Mouse (Mus musculus): Measurements from ENCODE around the gene Vti1a. TPM values are rescaled to one million over a fixed set of nuclear protein-coding genes. Genes with fewer than 3 reads are reported as not detected.
A peak's percentile ranks its signal among the peaks of the same experiment; 100 is the strongest.

The Vti1a gene
- total RNA-seq, 1 experiment from 2014 or later: 49.9 TPM

DNA sequence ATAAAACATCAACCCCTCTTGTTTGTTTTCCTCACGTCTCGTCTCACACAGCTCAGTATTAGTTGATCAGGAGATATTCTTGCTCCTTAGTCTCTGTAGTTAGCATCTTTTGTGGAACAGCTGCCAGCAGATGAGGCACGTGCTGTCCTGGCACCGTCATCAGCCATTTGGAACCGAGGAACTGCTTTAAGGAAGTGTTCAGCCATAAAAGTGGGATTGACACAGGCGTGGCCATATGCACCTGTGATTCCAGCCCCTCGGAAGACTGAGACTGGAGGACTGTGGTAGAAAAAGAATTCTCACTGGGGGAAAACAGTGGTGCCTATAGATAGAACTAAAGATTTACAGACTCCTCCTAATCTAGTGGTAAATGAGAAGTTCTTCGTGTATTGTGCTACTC is 127.5 kb downstream of the Vti1a start:
- ATAC-seq (replicated peaks; ENCODE audit: low read depth, poor library complexity, severe bottlenecking): no peak

DNA sequence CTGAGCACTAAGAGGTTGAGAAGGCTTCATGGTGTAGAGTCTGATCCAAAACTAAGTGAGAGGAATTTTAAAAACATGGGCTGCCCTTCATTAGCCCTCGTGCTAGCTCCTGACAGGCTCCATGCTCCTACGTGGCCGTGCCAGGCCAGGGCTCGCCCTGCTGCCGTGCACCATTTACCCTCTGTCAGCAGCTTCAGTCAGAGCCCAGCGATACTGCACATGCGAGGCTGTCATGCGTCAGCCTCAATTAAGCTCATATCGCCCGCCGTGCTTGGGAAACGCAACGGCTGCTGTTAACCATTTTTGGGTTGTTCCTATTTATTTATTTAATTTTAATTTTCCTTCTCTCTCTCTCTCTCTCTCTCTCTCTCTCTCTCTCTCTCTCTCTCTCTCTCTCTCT is 133.0 kb downstream of the Vti1a start:
- no peak for ATAC-seq (replicated peaks; ENCODE audit: low read depth, poor library complexity, severe bottlenecking)

GRCm38 (mm10) chr19:55449506-55449905 is 133.4 kb downstream of the Vti1a start:
- no peak for ATAC-seq (replicated peaks; ENCODE audit: low read depth, poor library complexity, severe bottlenecking)

DNA sequence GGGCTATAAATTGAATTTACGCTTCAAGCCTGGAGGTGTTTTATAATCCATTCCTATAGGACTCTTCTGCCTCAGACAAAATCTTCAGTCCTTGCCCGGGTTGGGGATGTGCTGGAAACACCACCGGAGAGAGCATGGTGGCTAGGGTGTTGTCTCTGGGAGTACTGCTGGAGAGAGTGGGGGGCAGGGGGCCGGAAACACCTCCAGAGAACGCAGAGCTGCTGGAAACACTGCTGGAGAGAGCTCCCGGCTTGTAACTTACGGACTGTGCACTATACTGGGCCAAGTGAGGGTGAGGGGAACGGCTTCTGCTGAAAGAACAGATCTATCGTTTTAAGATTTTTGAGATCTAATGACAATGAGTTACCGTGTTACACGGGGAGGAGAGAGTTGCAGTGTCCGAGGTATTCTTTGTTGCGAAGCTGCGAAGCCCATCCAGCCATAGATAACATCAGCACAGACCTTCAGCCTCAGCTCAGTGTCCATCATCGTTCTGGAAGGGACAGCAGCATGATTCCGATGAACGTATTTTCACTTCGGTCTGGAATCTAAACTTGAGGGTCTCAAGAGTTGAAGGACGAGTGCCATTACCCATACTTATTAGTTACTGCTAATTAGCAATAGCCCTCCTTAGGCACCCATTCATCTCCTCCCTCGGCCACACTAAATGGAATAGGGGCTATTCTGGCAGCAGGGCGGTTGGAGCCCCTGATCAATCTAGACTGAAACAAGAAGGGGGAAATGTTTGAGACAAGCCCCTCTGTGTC is 140.4 kb downstream of the Vti1a start:
- ATAC-seq (replicated peaks; ENCODE audit: low read depth, poor library complexity, severe bottlenecking): no peak

GRCm38 (mm10) chr19:55461963-55462362 is 145.9 kb downstream of the Vti1a start:
- no peak for ATAC-seq (replicated peaks; ENCODE audit: low read depth, poor library complexity, severe bottlenecking)

DNA sequence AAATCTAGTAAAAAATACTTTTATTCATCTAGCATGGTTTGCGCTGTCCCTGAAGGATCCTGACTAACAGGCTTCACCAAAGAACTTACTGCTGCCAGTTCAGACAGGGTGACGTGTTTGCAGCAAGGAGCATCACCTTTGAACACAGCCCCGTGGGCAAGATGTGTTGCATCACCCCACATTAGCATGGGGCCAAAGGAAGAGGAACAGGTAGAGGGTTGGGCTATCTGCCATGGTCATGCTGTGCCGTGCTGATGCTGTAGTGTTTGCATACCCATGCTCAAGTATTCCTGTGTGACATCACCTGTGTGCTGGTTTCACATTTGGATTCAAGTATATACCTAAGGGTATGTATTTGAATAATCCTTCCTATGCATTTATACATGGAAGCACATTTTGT is 147.6 kb downstream of the Vti1a start:
- ATAC-seq (replicated peaks; ENCODE audit: low read depth, poor library complexity, severe bottlenecking): no peak

GRCm38 (mm10) chr19:55469301-55470051 is 153.4 kb downstream of the Vti1a start:
- no peak for ATAC-seq (replicated peaks; ENCODE audit: low read depth, poor library complexity, severe bottlenecking)

- no peak for ATAC-seq (replicated peaks; ENCODE audit: low read depth, poor library complexity, severe bottlenecking)
Measured at GRCm38 (mm10) chr19:55472582-55472981, 156.5 kb downstream of the Vti1a start.

- ATAC-seq (replicated peaks; ENCODE audit: low read depth, poor library complexity, severe bottlenecking): no peak
Measured at GRCm38 (mm10) chr19:55474225-55474624, 158.1 kb downstream of the Vti1a start.

GRCm38 (mm10) chr19:55480526-55480925 is 164.4 kb downstream of the Vti1a start:
- ATAC-seq (replicated peaks; ENCODE audit: low read depth, poor library complexity, severe bottlenecking): no peak

- no peak for ATAC-seq (replicated peaks; ENCODE audit: low read depth, poor library complexity, severe bottlenecking)
Measured at GRCm38 (mm10) chr19:55481308-55481707, 165.2 kb downstream of the Vti1a start.

- no peak for ATAC-seq (replicated peaks; ENCODE audit: low read depth, poor library complexity, severe bottlenecking)
Measured at GRCm38 (mm10) chr19:55483526-55483925, 167.4 kb downstream of the Vti1a start.

DNA sequence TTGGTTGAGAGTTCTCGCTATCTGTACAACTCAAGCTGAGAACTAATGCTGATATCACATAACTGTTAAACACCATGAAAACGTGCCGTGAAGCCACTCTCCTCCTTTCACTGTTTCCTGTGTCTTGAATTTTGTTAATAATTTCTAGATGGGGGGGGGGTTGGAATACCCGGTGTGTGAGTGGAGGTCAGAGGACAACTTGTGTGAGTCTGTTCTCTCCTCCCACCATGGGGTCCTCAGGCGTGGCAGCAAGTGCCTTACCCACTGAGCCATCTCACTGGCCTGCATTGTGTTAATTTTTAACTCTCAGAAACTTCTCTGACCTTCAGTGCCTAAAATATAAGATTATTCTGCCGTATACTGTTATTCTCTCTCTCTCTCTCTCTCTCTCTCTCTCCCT is 168.5 kb downstream of the Vti1a start:
- ATAC-seq (replicated peaks; ENCODE audit: low read depth, poor library complexity, severe bottlenecking): no peak

GRCm38 (mm10) chr19:55486473-55486872 is 170.4 kb downstream of the Vti1a start:
- peak; percentile 63; the same call in 1 of the 2 replicates for ATAC-seq (replicated peaks; ENCODE audit: low read depth, poor library complexity, severe bottlenecking)

- no peak for ATAC-seq (replicated peaks; ENCODE audit: low read depth, poor library complexity, severe bottlenecking)
Measured at GRCm38 (mm10) chr19:55491126-55492076, 175.3 kb downstream of the Vti1a start.

GRCm38 (mm10) chr19:55496333-55496732 is 180.2 kb downstream of the Vti1a start:
- ATAC-seq (replicated peaks; ENCODE audit: low read depth, poor library complexity, severe bottlenecking): no peak

DNA sequence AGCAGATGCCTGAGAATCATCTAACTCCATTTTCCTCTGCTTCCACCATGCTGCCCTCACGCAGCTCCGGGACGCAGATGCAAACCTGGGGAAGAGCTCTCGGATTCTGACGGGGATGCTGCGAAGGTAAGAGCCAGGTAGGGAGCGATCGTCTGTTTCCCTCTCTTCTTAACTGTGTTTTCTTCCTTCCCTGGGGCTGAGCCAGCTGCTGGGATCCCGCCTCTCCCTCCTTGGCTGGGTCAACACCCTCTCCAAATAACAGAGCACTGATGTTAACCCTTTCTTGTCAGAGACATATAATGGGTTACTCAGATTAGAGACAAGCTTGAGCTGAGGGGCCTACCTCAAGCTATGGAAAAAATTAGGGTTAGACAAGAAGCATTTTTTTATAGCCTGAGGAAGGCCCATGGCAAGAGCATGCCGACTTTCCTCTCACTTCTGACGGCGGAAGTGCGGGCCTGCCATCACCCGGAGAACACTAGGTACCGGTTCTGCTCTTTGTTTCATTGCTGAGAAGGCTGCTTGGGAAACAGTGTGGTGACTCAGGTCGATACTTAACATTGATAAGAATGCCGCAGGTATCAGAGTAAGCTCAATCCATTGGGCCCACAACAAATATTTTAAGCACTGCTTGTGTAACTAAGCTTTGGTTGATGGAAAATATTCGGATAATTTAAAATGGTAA is 183.2 kb downstream of the Vti1a start:
- no peak for ATAC-seq (replicated peaks; ENCODE audit: low read depth, poor library complexity, severe bottlenecking)

DNA sequence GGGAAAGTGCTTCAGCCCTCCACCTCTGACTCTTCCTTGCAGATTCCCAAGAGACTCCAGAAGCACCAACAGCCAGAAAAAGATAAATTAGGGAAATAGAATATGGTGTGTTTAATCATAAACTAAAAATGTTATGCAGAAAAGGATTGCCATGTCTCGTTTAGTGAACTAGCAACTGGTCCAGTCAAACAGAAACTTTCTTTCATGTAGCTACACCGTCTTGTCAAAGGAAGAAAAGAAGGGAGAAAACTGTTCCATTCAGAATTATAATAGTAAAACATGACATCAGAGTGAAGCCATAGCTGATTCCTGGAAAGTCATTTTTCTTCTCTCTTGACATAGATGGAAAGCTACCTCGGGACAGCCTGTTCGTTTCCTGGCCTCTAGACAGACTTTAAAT is 185.9 kb downstream of the Vti1a start:
- no peak for ATAC-seq (replicated peaks; ENCODE audit: low read depth, poor library complexity, severe bottlenecking)

DNA sequence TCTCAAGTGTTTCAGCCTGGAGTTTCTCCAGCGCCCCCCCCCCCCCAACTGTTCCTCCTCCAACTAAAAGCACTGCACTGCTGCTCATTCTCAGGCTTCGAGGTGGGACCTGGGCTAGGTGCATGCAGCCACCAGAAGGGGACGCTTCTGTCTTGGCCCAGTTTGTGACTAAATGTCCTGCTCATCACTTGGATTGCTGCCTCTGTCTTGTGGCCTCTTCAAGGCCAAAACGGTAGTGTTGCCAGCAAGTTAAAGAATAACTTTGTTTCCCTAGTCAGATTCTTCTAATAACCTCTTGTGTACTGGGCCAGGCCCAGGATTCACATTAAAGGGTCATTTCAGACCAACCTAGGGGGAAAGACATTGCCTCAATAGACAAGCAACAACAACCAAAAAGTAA is 187.7 kb downstream of the Vti1a start:
- ATAC-seq (replicated peaks; ENCODE audit: low read depth, poor library complexity, severe bottlenecking): no peak

DNA sequence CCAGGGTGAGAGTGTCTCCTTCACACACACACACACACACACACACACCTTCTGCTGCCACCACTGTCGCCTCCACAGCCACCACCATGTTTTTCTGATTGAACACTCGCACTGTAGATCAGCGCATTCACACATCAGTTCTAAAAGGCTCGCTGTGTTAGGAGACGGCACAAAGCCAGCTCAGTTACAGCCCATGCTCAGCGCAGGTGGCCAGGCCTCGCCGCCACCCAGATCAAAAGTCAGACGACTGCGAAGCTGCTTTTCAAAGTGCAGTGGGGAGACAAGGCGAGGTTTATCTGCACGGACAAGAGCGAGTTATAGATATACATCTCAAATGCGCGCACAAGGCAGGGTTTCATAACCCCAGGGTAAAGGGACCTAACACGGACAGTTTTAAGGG is 191.7 kb downstream of the Vti1a start:
- no peak for ATAC-seq (replicated peaks; ENCODE audit: low read depth, poor library complexity, severe bottlenecking)
